Mouse (Mus musculus) stomach, postnatal 0 days (tissue): ENCODE measurements around the gene Mcm10.

Experiments
- CTCF ChIP-seq: IDR thresholded peaks from 2 replicates; pipeline ENCODE4 v1.5.1; 2016; ENCODE audit warnings: antibody characterized with exemption, low read depth, mild to moderate bottlenecking, moderate library complexity
- EP300 ChIP-seq: optimal IDR thresholded peaks from 2 replicates; pipeline ENCODE3; 2016; ENCODE audit warnings: antibody characterized with exemption

DNA sequence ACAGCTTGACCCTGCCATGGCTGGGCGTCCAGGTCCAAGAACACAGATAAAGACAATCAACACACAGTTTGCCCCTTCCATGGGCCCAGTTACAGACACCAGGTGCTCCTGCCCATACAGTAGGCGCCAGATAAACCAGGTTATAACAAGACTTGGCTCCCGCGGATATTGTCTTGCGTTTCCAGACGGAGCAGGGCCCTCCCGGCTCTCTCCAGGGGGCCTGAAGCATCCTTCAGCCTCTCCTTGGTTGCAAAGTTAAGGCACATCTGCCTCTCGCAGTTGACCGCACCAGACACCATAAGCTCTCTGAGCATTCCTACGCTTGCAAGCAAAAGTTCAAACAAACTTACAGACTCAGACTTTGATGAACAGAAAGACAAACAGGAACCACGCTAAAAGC is 71.7 kb downstream of the Mcm10 start:
- no peak for TF ChIP-seq CTCF
- no peak for TF ChIP-seq EP300
